Mouse (Mus musculus): Measurements from ENCODE around the gene Dctd.
"Not testable (repeated sequence)": the region's sequence is repeated elsewhere in the genome, so short reads cannot be mapped to it uniquely, and the experiment has no call there.

Gene Dctd

GRCm38 (mm10) chr8:48145766-48146165 is 46.9 kb downstream of the Dctd start:
- DNase-seq (ENCODE audit: low spot score in 2 of 2) = no peak

GRCm38 (mm10) chr8:48146449-48146848 is 47.6 kb downstream of the Dctd start:
- DNase-seq (ENCODE audit: low spot score in 2 of 2) = no peak

GRCm38 (mm10) chr8:48152062-48152738 is 53.3 kb downstream of the Dctd start:
- no peak for DNase-seq (ENCODE audit: low spot score in 2 of 2)

GRCm38 (mm10) chr8:48153360-48154121 is 54.6 kb downstream of the Dctd start:
- DNase-seq (ENCODE audit: low spot score in 2 of 2) = no peak

GRCm38 (mm10) chr8:48157718-48158117 is 58.8 kb downstream of the Dctd start:
- DNase-seq (ENCODE audit: low spot score in 2 of 2) = no peak

GRCm38 (mm10) chr8:48158560-48159217 is 59.8 kb downstream of the Dctd start:
- no peak for DNase-seq (ENCODE audit: low spot score in 2 of 2)

GRCm38 (mm10) chr8:48177406-48177805 is 78.5 kb downstream of the Dctd start:
- no peak for DNase-seq (ENCODE audit: low spot score in 2 of 2)

GRCm38 (mm10) chr8:48177876-48178275 is 79.0 kb downstream of the Dctd start:
- no peak for DNase-seq (ENCODE audit: low spot score in 2 of 2)

GRCm38 (mm10) chr8:48178993-48179392 is 80.1 kb downstream of the Dctd start:
- no peak for DNase-seq (ENCODE audit: low spot score in 2 of 2)

- not testable (repeated sequence) for DNase-seq (ENCODE audit: low spot score in 2 of 2)
Observed at GRCm38 (mm10) chr8:48180146-48180545, 81.3 kb downstream of the Dctd start.

GRCm38 (mm10) chr8:48181000-48181399 is 82.1 kb downstream of the Dctd start:
- no peak for DNase-seq (ENCODE audit: low spot score in 2 of 2)

GRCm38 (mm10) chr8:48183758-48184157 is 84.9 kb downstream of the Dctd start:
- no peak for DNase-seq (ENCODE audit: low spot score in 2 of 2)

GRCm38 (mm10) chr8:48188586-48188985 is 89.7 kb downstream of the Dctd start:
- DNase-seq (ENCODE audit: low spot score in 2 of 2) = no peak

- DNase-seq (ENCODE audit: low spot score in 2 of 2) = no peak
Observed at GRCm38 (mm10) chr8:48195971-48196370, 97.1 kb downstream of the Dctd start.

- no peak for DNase-seq (ENCODE audit: low spot score in 2 of 2)
Observed at GRCm38 (mm10) chr8:48199171-48199570, 100.3 kb downstream of the Dctd start.

GRCm38 (mm10) chr8:48202632-48203031 is 103.7 kb downstream of the Dctd start:
- no peak for DNase-seq (ENCODE audit: low spot score in 2 of 2)
